Mouse (Mus musculus) hindbrain, embryonic 14.5 days (tissue): ENCODE measurements at regions not wholly inside any gene's neighbourhood (a gene's known extent, or its start where the extent isn't known, plus 50 kb on each side); places are given as distances from the start of the nearest gene placed in this dataset.
A peak's percentile ranks its signal among the peaks of the same experiment; 100 is the strongest.

Experiments
- ATAC-seq: fragments of 200-750 bp; cut with Nextera tagmentation; 2 replicates; pipeline ENCODE4 v1.8.0; 2017; ENCODE audit warnings: moderate number of reproducible peaks, mild to moderate bottlenecking, moderate TSS enrichment, moderate library complexity; ENCODE audit not compliant: low FRiP score
- DNase-seq: peaks from one replicate; pipeline ENCODE4 v3.0.0-alpha.2; 2015; ENCODE audit warnings: low spot score
- H3K27ac ChIP-seq: fragments of 300-500 bp; sonication (generic); 2 replicates; pipeline ENCODE4 v1.5.1; 2014; ENCODE audit warnings: mild to moderate bottlenecking, moderate library complexity
- H3K27me3 ChIP-seq: fragments of 300-500 bp; sonication (generic); 2 replicates; pipeline ENCODE4 v1.6.1; 2014; ENCODE audit warnings: mild to moderate bottlenecking, low read length, mixed read lengths; ENCODE audit not compliant: control insufficient read depth, insufficient read depth
- H3K36me3 ChIP-seq: fragments of 300-500 bp; sonication (generic); replicated peaks from 2 replicates; pipeline ENCODE4 v1.6.1; 2014; ENCODE audit not compliant: control insufficient read depth, insufficient read depth
- H3K4me1 ChIP-seq: fragments of 300-500 bp; sonication (generic); replicated peaks from 2 replicates; pipeline ENCODE4 v1.6.1; 2014; ENCODE audit warnings: antibody characterized with exemption, low read length, mixed read lengths; ENCODE audit not compliant: control insufficient read depth, insufficient read depth
- H3K4me2 ChIP-seq: fragments of 300-500 bp; sonication (generic); replicated peaks from 2 replicates; pipeline ENCODE4 v1.6.1; 2014; ENCODE audit warnings: mild to moderate bottlenecking, moderate library complexity
- H3K4me3 ChIP-seq: fragments of 300-500 bp; sonication (generic); replicated peaks from 2 replicates; pipeline ENCODE4 v1.5.1; 2014; ENCODE audit warnings: mild to moderate bottlenecking, low read length
- H3K9ac ChIP-seq: fragments of 300-500 bp; sonication (generic); 2 replicates; pipeline ENCODE4 v1.6.1; 2014
- H3K9me3 ChIP-seq: fragments of 300-500 bp; sonication (generic); 2 replicates; pipeline ENCODE4 v1.6.1; 2016; ENCODE audit warnings: low read length; ENCODE audit not compliant: control insufficient read depth
- WGBS: fragments of 180-500 bp; shearing (Covaris S2); extraction: QIAGEN DNeasy Blood & Tissue Kit; methylation state at CpG from one replicate; pipeline ENCODE4 v1.1.7; 2014; 5-methylcytosine and 5-hydroxymethylcytosine counted together

- H3K4me1 ChIP-seq, result no peaks in the 10 kb centered on the region
- no peak overlapping the region for H3K4me2 ChIP-seq
- ATAC-seq (no peak), DNase-seq (no peak)
- H3K27ac ChIP-seq, result no peak overlapping the region
- H3K9me3 ChIP-seq, result no peaks in the 10 kb centered on the region
- no peak overlapping the region for H3K9ac ChIP-seq
- H3K27me3 ChIP-seq, result no peaks in the 10 kb centered on the region
- H3K4me3 ChIP-seq, result no peak overlapping the region
- WGBS, result 89% methylated on average over 8 of the region's 8 CpGs
- no peaks in the 10 kb centered on the region for H3K36me3 ChIP-seq
These were observed 70.5 kb upstream of the Yae1d1 start for GRCm38 (mm10) chr13:18063677-18064076.

GRCm38 (mm10) chr13:18060265-18060664, 67.1 kb upstream of the Yae1d1 start:
- DNase-seq (no peak), ATAC-seq (no peak)
- H3K4me3 ChIP-seq, result no peak overlapping the region
- H3K4me2 ChIP-seq, result no peak overlapping the region
- H3K27ac ChIP-seq, result no peak overlapping the region
- H3K4me1 ChIP-seq, result no peaks in the 10 kb centered on the region
- H3K36me3 ChIP-seq, result no peaks in the 10 kb centered on the region
- 86% methylated on average over 2 of the region's 2 CpGs for WGBS
- no peaks in the 10 kb centered on the region for H3K27me3 ChIP-seq
- no peak overlapping the region for H3K9ac ChIP-seq
- H3K9me3 ChIP-seq, result no peaks in the 10 kb centered on the region

- no peak overlapping the region for H3K4me2 ChIP-seq
- DNase-seq, result peak; percentile 92
- no peak overlapping the region for H3K4me3 ChIP-seq
- no peak overlapping the region for H3K27ac ChIP-seq
- no peaks in the 10 kb centered on the region for H3K36me3 ChIP-seq
- H3K27me3 ChIP-seq, result no peaks in the 10 kb centered on the region
- peaks cover 12% of the 10 kb centered on the region for H3K9me3 ChIP-seq
- H3K9ac ChIP-seq, result no peak overlapping the region
- no peaks in the 10 kb centered on the region for H3K4me1 ChIP-seq
- ATAC-seq, result peak; percentile 86
- 36% methylated on average over 8 of the region's 8 CpGs for WGBS
These were observed 64.2 kb upstream of the Yae1d1 start for GRCm38 (mm10) chr13:18057231-18057912.

DNA sequence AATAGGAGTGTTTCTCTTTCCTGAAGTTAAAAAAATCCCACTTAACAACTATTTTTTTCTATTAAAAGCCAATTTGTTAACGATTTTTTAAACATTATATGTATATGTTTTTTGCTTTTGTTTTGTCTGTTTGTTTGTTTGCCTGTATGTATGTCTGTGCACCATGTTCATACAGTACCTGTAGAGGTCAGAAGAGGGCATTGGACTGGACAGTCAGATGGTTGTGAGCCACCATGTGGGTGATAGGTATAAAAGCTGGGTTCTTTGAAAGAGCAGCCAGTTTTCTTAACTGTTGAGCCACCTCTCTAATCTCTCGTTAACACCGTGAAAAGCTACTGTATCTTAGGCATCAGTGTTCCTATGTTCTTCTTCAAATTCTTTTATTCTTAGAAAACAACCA, 63.7 kb upstream of the Yae1d1 start:
- Histone ChIP-seq H3K9me3 (peaks cover 17% of the 10 kb centered on the region), H3K36me3 (no peaks in the 10 kb centered on the region), H3K9ac (no peak overlapping the region), H3K27ac (no peak overlapping the region), H3K4me1 (no peaks in the 10 kb centered on the region), H3K27me3 (no peaks in the 10 kb centered on the region), H3K4me2 (no peak overlapping the region), H3K4me3 (no peak overlapping the region)
- DNase-seq (no peak), ATAC-seq (0 out of 2 replicates have a peak, but pooled peaks have one; percentile 48)
- WGBS, result 70% methylated on average over 3 of the region's 3 CpGs

DNA sequence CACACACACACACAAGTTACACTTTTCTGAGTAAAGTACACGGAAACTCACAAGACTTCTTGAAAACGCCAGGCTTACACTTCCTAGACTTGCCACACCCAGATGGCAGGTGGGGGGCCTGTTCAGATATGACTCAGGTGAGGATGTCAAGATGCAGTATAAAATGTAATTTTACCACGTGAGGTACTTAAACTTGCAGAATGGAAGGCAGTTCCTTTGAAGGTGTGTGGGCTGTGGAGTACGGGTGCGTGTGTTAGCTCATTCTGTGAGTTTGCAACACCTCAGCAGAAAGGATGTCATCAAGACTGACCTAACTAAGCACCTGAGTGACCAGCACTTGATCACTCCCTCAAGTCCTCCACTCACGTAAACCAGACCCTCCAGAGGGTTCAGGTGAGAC, 50.0 kb upstream of the Yae1d1 start:
- no peaks in the 10 kb centered on the region for H3K36me3 ChIP-seq
- H3K4me3 ChIP-seq, result no peak overlapping the region
- H3K4me2 ChIP-seq, result no peak overlapping the region
- ATAC-seq, result no peak
- DNase-seq, result no peak
- 95% methylated on average over 6 of the region's 6 CpGs for WGBS
- H3K4me1 ChIP-seq, result no peaks in the 10 kb centered on the region
- no peaks in the 10 kb centered on the region for H3K9me3 ChIP-seq
- H3K9ac ChIP-seq, result no peak overlapping the region
- H3K27ac ChIP-seq, result no peak overlapping the region
- no peaks in the 10 kb centered on the region for H3K27me3 ChIP-seq
